Mouse (Mus musculus): ENCODE measurements at regions not wholly inside any gene's neighbourhood (a gene's known extent, or its start where the extent isn't known, plus 50 kb on each side); places are given as distances from the start of the nearest gene placed in this dataset.
"Not testable (repeated sequence)": the region's sequence is repeated elsewhere in the genome, so short reads cannot be mapped to it uniquely, and the experiment has no call there.

DNA sequence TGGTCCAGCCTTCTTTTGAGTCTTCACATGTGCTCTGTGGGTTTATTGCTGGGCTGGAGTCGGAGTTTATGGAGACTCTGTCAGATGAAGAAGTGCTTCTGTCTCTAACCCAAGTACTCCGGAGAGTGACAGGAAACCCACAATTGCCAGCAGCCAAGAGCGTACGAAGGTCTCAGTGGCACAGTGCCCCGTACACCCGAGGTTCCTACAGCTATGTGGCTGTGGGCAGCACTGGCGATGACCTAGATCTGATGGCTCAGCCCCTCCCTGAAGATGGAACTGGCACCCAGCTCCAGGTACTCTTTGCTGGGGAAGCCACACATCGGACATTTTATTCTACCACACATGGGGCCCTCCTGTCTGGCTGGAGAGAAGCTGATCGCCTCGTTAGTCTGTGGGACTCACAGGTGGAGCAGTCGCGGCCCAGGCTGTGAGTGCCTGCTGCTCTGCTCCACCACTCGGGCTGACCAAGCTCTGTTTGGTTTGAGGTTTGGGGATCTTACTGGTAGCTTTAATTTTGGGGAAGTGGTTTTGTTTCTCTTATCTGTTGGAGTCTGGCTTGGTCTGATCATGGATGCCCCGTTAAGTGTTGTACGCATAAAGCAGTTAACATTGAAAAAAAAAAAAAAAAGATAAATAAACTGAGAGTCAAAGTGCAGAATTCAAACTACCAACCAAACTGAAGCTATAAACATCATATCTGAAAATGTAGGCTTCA, 393.8 kb downstream of the Pih1d3 start:
- TF ChIP-seq POLR2A (IDR thresholded peaks at IDR 0.05; ENCODE audit: borderline replicate concordance, extremely low read depth, insufficient read depth, insufficient read length, poor library complexity, severe bottlenecking); CTCF (IDR thresholded peaks at IDR 0.05; ENCODE audit: borderline replicate concordance, extremely low read depth, insufficient read depth, insufficient read length): not testable (repeated sequence)
